Mouse (Mus musculus) liver, adult 2 months (tissue): ENCODE measurements around the gene Gm49353.

Experiments used
- CTCF ChIP-seq: fragments of 200-500 bp; IDR thresholded peaks from 2 replicates; pipeline ENCODE4 v1.5.1; 2011; ENCODE audit warnings: low read depth, low read length, control low read depth
- POLR2A ChIP-seq: fragments of 200-500 bp; IDR thresholded peaks from 2 replicates; pipeline ENCODE4 v1.6.1; 2011; ENCODE audit warnings: low read length, control low read depth; ENCODE audit not compliant: insufficient read depth; ENCODE audit errors: extremely low read depth

DNA sequence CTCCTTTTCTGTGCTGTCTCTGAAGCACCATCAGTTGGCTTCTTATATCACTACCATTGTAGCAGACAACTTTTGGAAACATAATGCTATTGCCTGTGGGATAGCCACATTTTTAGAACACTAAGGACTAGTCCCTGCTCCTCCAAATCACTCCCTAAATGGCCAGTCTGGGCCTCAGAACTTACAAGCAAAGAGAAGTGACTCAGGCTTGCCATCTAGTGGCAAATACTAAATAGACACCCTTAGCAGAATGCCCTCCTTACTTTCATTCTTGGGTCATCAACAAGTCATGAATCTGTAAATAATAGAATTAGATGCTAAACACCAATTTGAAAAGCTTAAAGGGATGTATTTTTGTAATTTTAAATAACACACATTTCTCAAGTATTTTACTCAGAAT lies 8.0 kb downstream of the Gm49353 start:
- peak; percentile 39 for TF ChIP-seq CTCF
- TF ChIP-seq POLR2A: no peak
